Mouse (Mus musculus) yolk sac, embryonic 10.5 days (tissue): ENCODE measurements at regions not wholly inside any gene's neighbourhood (a gene's known extent, or its start where the extent isn't known, plus 50 kb on each side); places are given as distances from the start of the nearest gene placed in this dataset.

Experiments
- DNase-seq: peaks from one replicate; pipeline ENCODE4 v3.0.0-alpha.2; 2017; ENCODE audit warnings: low spot score

- DNase-seq, result no peak
These were observed 151.9 kb downstream of the Zfp706 start for GRCm38 (mm10) chr15:36855550-36856131.

GRCm38 (mm10) chr15:36854900-36855321, 152.7 kb downstream of the Zfp706 start:
- DNase-seq, result no peak

GRCm38 (mm10) chr15:36852229-36852821, 155.2 kb downstream of the Zfp706 start:
- DNase-seq, result no peak

- DNase-seq, result no peak
These were observed 159.3 kb downstream of the Zfp706 start for GRCm38 (mm10) chr15:36848238-36848637.

- DNase-seq, result no peak
These were observed 160.8 kb downstream of the Zfp706 start for GRCm38 (mm10) chr15:36846806-36847205.
